Mouse (Mus musculus) Patski (cell line): ENCODE data around the gene Ugcg. TPM values are rescaled to one million over a fixed set of nuclear protein-coding genes. Genes with fewer than 3 reads are reported as not detected.

Experiments
- ATAC-seq: fragments of 100-300 bp; one replicate; pipeline ENCODE4 v1.8.0; 2021
- CTCF ChIA-PET: fragments of 350-600 bp; sonication (Branson Sonifier 250); formaldehyde crosslinking; loops from one replicate; lab custom pipeline; 2022; ENCODE audit warnings: inconsistent platforms; lab: Charles Lee
- POLR2A ChIA-PET: fragments of 350-600 bp; sonication (Branson Sonifier 250); formaldehyde crosslinking; loops from one replicate; lab custom pipeline; 2022; ENCODE audit warnings: antibody characterized with exemption, inconsistent platforms; lab: Charles Lee
- DNase-seq: peaks from one replicate; pipeline ENCODE4 v3.0.0-alpha.2; 2011; ENCODE audit warnings: low read depth, low spot score
- H3K27me3 ChIP-seq: fragments of 371-371 bp; one replicate; pipeline ENCODE4 v1.5.1; 2021
- CTCF ChIP-seq: fragments of 100-300 bp; IDR thresholded peaks from one replicate; pipeline ENCODE4 v1.5.1; 2021
- in situ Hi-C: fragments of 300-500 bp; cut with MboI; formaldehyde crosslinking; loops from 3 replicates; pipeline ENCODE4 v1.11.1; 2018; ENCODE audit warnings: low pct_unique_long_range_greater_than_20kb, mixed read lengths
- polyA plus RNA-seq: library from polyadenylated mRNA; unstranded; gene quantifications from one replicate; pipeline ENCODE4 v1.2.3, GENCODE M21; 2021

Gene Ugcg
- polyA plus RNA-seq, 1 experiment from 2014 or later: 31.7 TPM

GRCm38 (mm10) chr4:59240160-59240559 is 51.1 kb downstream of the Ugcg start:
- DNase-seq: no peak
- ATAC-seq: no peak
- TF ChIP-seq CTCF: no peak
- ChIA-PET POLR2A (no interaction called here), CTCF (interaction anchor here (1.9 kb wide), 1 partner anchor 12 kb away, joined by 5 read pairs; no protein-coding TSS in a partner anchor)
- in situ Hi-C loops: no loop called here
- no peaks in the 10 kb centered on the region for H3K27me3 ChIP-seq

- in situ Hi-C loops: no loop called here
Observed at GRCm38 (mm10) chr4:59241096-59241495, 52.0 kb downstream of the Ugcg start.

GRCm38 (mm10) chr4:59242221-59242620 is 53.2 kb downstream of the Ugcg start:
- no peak for TF ChIP-seq CTCF
- DNase-seq (peak; percentile 12), ATAC-seq (no peak)
- H3K27me3 ChIP-seq: no peaks in the 10 kb centered on the region
- ChIA-PET POLR2A (no interaction called here), CTCF (no interaction called here)
- in situ Hi-C loops: no loop called here

More at GRCm38 (mm10) chr4:59241096-59241495, 52.0 kb downstream of the Ugcg start:
- no peak for ATAC-seq
- no peak for DNase-seq
- no peak for TF ChIP-seq CTCF
- ChIA-PET POLR2A (no interaction called here), CTCF (interaction anchor here (1.9 kb wide), 1 partner anchor 13 kb away, joined by 5 read pairs; no protein-coding TSS in a partner anchor)
- no peaks in the 10 kb centered on the region for H3K27me3 ChIP-seq

GRCm38 (mm10) chr4:59243802-59244493 is 54.9 kb downstream of the Ugcg start:
- DNase-seq (no peak), ATAC-seq (no peak)
- H3K27me3 ChIP-seq: no peaks in the 10 kb centered on the region
- no peak for TF ChIP-seq CTCF
- POLR2A ChIA-PET: no interaction called here
- CTCF ChIA-PET: no interaction called here
- in situ Hi-C loops: no loop called here

- CTCF ChIA-PET: no interaction called here
- no peak for TF ChIP-seq CTCF
- in situ Hi-C loops: no loop called here
- ATAC-seq (no peak), DNase-seq (no peak)
- POLR2A ChIA-PET: no interaction called here
- no peaks in the 10 kb centered on the region for H3K27me3 ChIP-seq
Observed at GRCm38 (mm10) chr4:59244791-59245555, 55.9 kb downstream of the Ugcg start.

GRCm38 (mm10) chr4:59245776-59246175 is 56.7 kb downstream of the Ugcg start:
- POLR2A ChIA-PET: no interaction called here
- H3K27me3 ChIP-seq: no peaks in the 10 kb centered on the region
- no peak for DNase-seq
- in situ Hi-C loops: no loop called here
- CTCF ChIA-PET: no interaction called here
- TF ChIP-seq CTCF: no peak
- ATAC-seq: no peak

GRCm38 (mm10) chr4:59247545-59247944 is 58.5 kb downstream of the Ugcg start:
- no peaks in the 10 kb centered on the region for H3K27me3 ChIP-seq
- no peak for ATAC-seq
- TF ChIP-seq CTCF: no peak
- POLR2A ChIA-PET: no interaction called here
- no peak for DNase-seq
- CTCF ChIA-PET: no interaction called here
- in situ Hi-C loops: no loop called here

GRCm38 (mm10) chr4:59248035-59248434 is 59.0 kb downstream of the Ugcg start:
- in situ Hi-C loops: no loop called here
- no peaks in the 10 kb centered on the region for H3K27me3 ChIP-seq

GRCm38 (mm10) chr4:59252386-59253054 is 63.5 kb downstream of the Ugcg start:
- ChIA-PET POLR2A (no interaction called here), CTCF (no interaction called here)
- in situ Hi-C loops: no loop called here
- no peaks in the 10 kb centered on the region for H3K27me3 ChIP-seq
- no peak for TF ChIP-seq CTCF
- no peak for ATAC-seq
- no peak for DNase-seq

More at GRCm38 (mm10) chr4:59248035-59248434, 59.0 kb downstream of the Ugcg start:
- ChIA-PET CTCF (no interaction called here), POLR2A (no interaction called here)
- no peak for TF ChIP-seq CTCF
- no peak for ATAC-seq
- no peak for DNase-seq

- DNase-seq (no peak), ATAC-seq (no peak)
- POLR2A ChIA-PET: no interaction called here
- no peak for TF ChIP-seq CTCF
- H3K27me3 ChIP-seq: no peaks in the 10 kb centered on the region
- in situ Hi-C loops: no loop called here
- CTCF ChIA-PET: no interaction called here
Observed at GRCm38 (mm10) chr4:59253055-59253434, 64.0 kb downstream of the Ugcg start.

GRCm38 (mm10) chr4:59254397-59254796 is 65.3 kb downstream of the Ugcg start:
- DNase-seq (no peak), ATAC-seq (no peak)
- H3K27me3 ChIP-seq: no peaks in the 10 kb centered on the region
- in situ Hi-C loops: no loop called here
- ChIA-PET CTCF (no interaction called here), POLR2A (no interaction called here)
- TF ChIP-seq CTCF: no peak
